Mouse (Mus musculus) bone marrow macrophage, adult 2 months (primary cell): ENCODE results near the gene Ncam2.

Source experiments
- CTCF ChIP-seq: IDR thresholded peaks from 2 replicates; pipeline ENCODE4 v1.5.1; 2012; ENCODE audit warnings: low read depth, mild to moderate bottlenecking, low read length, moderate library complexity
- POLR2A ChIP-seq: IDR thresholded peaks from 2 replicates; pipeline ENCODE4 v1.6.1; 2012; ENCODE audit warnings: mild to moderate bottlenecking, low read depth, low read length, borderline replicate concordance

DNA sequence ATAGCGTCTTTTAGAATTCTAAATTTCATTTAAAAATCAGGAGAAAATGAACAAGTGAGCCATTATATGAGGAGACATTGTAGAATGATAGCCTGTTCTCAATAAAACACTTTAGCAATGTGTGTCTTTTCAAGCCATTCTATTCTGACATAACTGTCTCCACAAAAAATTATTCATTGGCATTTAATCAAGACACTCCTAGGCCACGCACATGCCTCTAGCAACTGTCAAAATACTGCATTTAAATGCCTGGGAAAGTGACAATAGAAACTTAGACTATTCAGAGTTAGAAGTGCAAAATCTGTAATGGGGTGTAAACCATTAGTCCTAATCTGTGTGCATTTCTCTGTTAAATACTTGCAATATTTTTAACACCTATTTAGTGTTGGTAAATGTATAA lies 456.1 kb downstream of the Ncam2 start:
- TF ChIP-seq CTCF: no peak
- no peak for TF ChIP-seq POLR2A
